Mouse (Mus musculus) ovary, postnatal 10 days (tissue): ENCODE results near the gene Arid1b.
A peak's percentile ranks its signal among the peaks of the same experiment; 100 is the strongest.
"Not testable (repeated sequence)": the region's sequence is repeated elsewhere in the genome, so short reads cannot be mapped to it uniquely, and the experiment has no call there.

ENCODE experiments used
- DNase-seq: peaks from one replicate; pipeline ENCODE4 v3.0.0; 2022; ENCODE audit warnings: low spot score

Arid1b gene

GRCm38 (mm10) chr17:5057944-5058720 is 64.0 kb downstream of the Arid1b start:
- peak; percentile 24 for DNase-seq

- DNase-seq: no peak
Observed at GRCm38 (mm10) chr17:5059092-5059601, 65.0 kb downstream of the Arid1b start.

DNA sequence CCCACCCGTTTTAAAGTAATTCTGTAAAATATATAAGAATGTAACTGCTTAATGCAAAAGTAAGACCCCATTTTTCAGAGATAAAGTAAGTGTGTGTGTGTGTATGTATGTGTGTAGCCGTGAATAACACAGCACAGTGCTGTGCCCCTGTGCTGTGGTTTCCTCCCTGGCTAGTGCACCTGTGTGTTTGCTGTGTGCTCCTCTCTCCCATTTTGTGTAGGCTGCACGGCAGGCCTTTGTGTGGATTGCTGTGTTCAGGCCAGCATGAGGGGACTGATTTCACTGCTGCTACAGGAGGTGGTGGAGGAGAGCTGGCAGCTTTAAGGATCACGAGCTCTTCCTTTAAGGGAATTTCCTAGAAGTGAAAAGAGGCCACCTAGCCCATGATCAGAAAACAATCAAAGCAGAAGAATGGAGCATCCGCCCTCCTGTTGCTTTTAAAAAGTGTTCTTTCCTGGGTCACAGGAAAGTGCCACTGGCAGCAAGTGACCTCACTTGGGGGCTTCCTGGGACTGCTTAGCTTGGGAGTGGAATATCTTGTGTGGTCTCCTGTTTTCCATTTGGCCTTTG is 66.5 kb downstream of the Arid1b start:
- DNase-seq: no peak

GRCm38 (mm10) chr17:5061183-5061582 is 67.1 kb downstream of the Arid1b start:
- DNase-seq: no peak

- no peak for DNase-seq
Observed at GRCm38 (mm10) chr17:5061593-5061992, 67.5 kb downstream of the Arid1b start.

DNA sequence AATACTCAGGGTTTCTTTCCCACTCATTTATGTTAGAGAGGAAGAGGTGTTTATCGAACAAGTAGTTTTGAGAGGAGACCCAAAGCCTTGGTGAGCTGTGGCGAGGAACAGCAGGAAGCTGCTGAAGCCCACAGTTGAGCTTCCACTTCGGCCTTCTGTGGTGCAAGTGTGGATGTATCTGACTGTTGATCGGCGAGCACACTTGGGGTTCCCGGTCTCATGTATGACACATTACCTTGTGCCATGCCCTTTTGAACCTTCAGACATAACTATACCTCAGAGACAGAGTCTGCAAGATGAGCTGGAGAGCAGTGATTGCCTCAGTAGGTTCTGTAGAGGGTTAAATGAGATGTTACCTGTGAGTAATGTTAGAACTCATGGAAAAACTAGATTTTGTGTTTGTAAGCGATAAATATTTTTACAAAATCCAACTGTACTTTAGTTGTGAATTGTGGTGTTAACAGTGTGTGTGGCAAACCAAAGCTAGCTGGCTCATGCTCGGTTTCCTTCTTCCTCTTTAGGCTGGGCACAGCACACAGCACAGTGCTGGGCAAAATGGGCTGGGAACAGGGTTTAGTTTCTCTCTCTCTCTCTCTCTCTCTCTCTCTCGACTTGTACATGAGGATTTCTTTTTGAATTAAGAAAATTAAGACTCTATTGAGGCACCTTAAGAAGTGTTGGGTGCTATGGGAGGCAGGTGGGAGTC is 69.5 kb downstream of the Arid1b start:
- no peak for DNase-seq

DNA sequence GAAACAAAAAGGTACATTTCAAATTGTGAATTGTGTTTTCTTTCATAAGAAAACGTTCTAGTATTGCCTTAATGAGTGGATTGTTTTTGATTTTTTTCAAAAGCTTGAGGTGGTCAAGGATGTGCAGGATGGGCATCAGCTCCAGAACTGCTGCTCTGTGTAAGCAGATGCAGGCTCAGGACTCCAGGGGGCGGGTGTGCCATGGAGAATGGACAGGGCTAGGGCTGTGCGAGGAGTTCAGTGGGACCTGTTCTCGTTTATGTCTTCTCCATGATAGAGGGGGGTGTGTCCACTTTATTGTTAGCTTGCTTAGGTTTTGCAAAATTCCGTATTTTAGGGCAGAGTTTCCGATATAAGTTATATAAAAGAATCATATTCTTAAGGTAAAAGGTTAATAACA is 70.6 kb downstream of the Arid1b start:
- no peak for DNase-seq

DNA sequence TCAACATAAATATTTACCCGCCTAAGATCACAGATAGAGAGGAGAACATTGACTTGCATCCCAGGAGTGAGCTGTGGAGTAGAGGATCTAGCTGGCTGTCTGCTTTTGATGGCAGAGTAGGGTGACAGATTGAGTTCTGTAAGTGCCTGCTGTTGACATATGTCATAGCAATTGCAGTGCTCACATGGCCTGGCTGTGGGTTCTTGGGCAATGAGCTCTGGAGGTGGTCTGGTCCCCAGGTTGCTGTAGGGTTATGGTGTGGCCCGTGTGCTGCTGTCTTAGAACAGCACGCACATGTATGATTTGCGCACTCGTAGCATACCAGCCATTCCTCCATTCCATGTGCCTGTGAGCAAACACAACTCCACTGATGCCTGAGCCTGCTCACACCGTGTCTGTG is 71.1 kb downstream of the Arid1b start:
- DNase-seq: no peak

GRCm38 (mm10) chr17:5066835-5067234 is 72.7 kb downstream of the Arid1b start:
- no peak for DNase-seq

- DNase-seq: no peak
Observed at GRCm38 (mm10) chr17:5067264-5067663, 73.1 kb downstream of the Arid1b start.

DNA sequence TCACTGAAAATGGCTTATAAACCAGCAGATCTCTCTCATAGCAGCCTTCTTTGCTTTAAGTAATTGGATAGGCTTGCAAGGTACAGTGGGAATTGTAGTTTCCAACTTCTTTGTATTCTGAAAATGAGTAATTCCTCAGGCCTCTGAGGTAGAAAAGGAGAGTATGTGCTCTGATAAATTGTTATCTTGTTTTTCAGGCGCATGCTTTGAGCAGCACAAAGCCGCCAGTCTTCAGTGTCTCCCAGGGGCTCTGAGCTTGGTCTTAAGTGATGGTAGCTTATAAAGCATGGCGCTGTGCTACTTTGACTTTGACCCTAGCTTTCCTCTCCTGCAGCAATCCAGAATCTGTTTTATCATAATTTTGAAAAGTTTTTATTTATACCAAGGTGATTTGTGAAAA is 76.3 kb downstream of the Arid1b start:
- no peak for DNase-seq

DNA sequence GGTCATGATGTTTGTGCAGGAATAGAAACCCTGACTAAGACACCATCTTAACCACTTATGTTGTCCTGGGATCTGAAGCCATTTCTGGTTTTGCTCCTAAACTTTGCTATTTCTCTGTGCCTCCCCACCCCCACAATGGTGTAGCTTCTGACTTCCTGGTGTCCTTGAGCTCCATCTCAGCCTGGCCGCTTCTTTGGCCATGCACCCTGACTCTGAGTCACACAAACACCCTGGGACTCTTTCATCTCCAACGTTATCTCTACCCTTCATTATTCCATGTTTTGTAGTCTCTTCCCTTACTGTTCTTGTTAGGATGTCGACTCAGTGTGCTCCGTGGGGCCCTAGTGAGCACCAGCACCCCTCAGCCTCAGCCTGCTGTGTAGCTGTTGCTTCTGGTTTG is 78.4 kb downstream of the Arid1b start:
- DNase-seq: no peak

DNA sequence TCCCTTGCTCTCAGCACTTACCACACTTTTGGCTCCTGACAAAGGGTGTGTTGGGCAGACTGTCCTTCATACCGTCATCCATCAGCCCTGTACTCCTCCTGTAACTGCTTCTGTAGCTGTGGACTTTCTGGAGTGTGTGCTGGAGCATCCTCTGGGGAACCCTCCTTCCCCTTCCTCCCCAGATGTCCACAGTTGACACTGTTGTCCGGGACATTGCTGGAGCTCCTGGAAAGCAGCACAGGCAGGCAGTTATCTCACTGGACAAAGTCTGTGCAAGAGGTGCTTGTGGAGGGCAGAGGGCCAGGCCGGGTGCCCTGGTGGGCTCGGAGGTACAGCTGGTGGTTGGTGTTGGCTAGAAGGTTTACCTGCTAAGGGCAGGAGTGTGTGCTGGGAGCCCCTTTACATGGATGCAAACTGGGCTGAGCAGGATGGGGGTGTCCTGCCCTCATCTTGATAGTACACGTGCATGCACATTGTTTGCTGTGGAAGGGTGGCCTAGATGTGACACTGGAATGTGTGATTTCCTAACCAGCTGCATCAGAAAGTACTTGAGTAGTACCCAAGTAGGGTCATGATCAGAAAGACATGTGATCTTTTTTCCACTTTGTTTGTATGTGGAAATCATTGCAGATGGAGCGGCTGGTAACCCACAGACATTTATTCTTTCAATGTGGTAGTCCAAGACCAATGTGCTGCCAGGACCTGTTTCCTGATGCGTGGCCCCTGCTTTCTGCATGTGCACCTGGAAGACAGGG is 80.8 kb downstream of the Arid1b start:
- DNase-seq: no peak

- DNase-seq: no peak
Observed at GRCm38 (mm10) chr17:5077996-5078395, 83.9 kb downstream of the Arid1b start.

DNA sequence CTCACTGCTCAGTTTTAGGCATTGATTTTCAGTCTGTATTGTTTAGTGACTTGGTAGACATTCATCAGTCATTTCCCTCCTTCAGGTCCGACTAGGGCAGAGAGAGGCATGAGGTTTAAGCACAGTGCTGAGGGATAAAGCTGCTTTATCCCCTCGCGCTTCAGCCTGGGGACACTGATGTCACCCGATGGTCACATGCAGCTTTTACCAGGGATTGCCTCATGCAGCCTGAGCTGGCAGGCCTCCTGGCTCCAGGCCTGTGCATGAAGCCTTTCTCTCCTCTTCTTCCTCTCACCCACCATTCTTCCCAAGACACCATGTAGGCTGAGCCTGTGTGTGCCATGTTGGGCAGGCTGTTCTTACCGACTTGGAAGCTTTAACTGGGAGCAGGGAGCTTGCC is 84.4 kb downstream of the Arid1b start:
- no peak for DNase-seq

GRCm38 (mm10) chr17:5080884-5081419 is 86.8 kb downstream of the Arid1b start:
- no peak for DNase-seq

DNA sequence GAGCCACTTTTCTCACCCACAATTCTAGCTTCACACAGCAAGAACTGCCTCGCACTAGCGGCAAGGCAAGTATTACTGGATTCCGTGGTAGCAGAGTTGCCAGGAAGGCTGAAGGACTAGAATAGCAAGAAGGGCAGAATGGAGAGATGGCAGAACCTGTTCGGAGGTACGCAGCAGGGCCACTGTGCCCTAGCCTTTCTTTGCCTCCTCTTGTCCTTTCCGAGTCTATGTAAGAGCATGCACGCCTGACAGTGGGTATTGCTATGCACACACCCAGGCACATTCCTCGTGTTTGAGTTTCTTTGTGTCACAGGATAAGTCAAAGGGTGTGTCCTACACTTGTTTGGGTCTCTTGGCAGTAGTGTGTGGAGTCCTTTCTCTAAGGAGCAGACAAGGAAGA is 88.1 kb downstream of the Arid1b start:
- no peak for DNase-seq

GRCm38 (mm10) chr17:5083497-5083896 is 89.4 kb downstream of the Arid1b start:
- no peak for DNase-seq

DNA sequence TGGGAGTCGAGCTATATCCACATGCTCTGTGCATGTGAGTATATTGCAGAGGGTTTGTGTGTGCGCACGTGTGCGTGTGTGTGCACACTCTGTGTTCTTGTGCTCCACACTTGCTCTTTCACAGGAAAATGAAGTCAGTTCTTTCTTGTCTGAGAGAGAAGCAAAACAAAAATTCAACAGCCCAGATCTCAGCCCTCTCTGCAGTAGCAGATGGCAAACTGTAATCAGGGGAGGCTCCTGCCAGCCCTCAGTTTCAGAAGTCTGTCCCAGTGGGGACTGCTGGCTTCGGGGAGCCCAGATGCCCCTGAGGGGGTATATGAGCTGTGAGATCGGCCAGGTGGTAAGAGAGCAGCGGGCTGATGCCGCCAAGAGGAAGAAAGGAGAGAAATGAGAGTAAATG is 90.0 kb downstream of the Arid1b start:
- no peak for DNase-seq

DNA sequence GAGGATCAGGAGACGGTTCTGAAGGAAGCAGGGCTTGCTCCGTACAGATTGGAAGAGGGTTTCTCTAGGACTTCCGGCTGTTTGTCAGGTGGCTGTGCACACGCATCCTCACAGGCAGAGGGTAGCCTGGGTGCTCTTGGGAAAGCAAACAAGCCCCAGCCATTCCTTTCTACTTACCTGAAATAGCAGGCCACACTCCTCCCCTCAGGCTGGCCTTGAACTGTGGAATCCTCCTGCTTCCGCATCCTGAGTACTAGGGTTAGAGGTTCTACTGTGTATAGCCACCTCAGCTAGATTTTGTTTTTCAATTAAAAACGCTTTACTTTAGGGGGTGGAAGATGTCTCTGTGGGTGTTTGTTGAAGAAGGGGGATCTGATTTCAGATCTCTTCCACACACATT is 90.9 kb downstream of the Arid1b start:
- DNase-seq: no peak

GRCm38 (mm10) chr17:5085942-5086341 is 91.8 kb downstream of the Arid1b start:
- DNase-seq: no peak

- not testable (repeated sequence) for DNase-seq
Observed at GRCm38 (mm10) chr17:5088241-5088640, 94.1 kb downstream of the Arid1b start.
